23 mouse cellular contexts compared by ENCODE assay signal in the genomic region with DNA sequence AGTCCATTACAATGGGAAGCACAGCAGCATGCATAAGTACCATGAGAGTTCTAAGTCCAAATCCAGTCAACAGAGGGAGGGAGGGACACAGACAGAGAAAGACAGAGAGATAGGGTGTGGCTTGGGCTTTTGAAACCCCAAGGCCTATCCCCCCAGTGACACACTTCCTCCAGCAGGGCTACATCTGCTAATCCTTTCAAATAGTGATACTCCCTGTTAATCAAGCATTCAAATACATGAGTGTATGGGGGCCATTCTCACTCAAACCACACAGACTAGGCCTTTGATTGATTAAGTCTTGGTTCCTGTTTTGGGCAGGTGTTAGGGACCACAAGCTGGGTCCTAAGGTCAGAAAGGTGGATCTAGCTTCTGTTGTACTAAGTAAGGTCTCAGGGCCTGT. TPM values are rescaled to one million over a fixed set of nuclear protein-coding genes. Genes with fewer than 3 reads are reported as not detected.
A peak's percentile ranks its signal among the peaks of the same experiment; 100 is the strongest.
DNase-seq lines count a peak whose midpoint lies in the region; ATAC-seq and TF ChIP-seq lines count a peak whose summit lies in the region.
"Had no signal": no experiment of that assay in that cellular context is flagged by ENCODE, and none has a peak within 500 bp of the region (broad histone marks: within the 10 kb centered on the region; RNA-seq: fewer than 3 reads in every experiment).

No protein-coding gene starts in this region.

- peak overlapping the region; percentile 40 for H3K27ac ChIP-seq in CH12.LX (ENCODE audit: insufficient read depth, low read depth)
- no peak overlapping the region for H3K27ac ChIP-seq in forebrain, embryonic 12.5 days
- H3K27ac ChIP-seq: embryonic facial prominence, embryonic 15.5 days; heart, embryonic 13.5 days; hindbrain, embryonic 15.5 days; layer of hippocampus, adult 2 months; midbrain, embryonic 10.5 days; stomach, postnatal 0 days had no signal

- H3K4me1 ChIP-seq in CH12.LX (ENCODE audit: control insufficient read depth in 1 of 2, insufficient read depth in 2 of 2) = peaks cover 15 to 62% of the 10 kb centered on the region in 2 experiments
- H3K4me1 ChIP-seq in forebrain, embryonic 12.5 days = 0 out of 2 replicates have a peak, but pooled peaks cover 4% of the 10 kb centered on the region
- H3K4me1 ChIP-seq: embryonic facial prominence, embryonic 15.5 days had no signal

- no peaks in the 10 kb centered on the region for H3K27me3 ChIP-seq in CH12.LX (replicated peaks)
- H3K27me3 ChIP-seq in forebrain, embryonic 12.5 days = no peaks in the 10 kb centered on the region
- H3K27me3 ChIP-seq: embryonic facial prominence, embryonic 15.5 days; heart, embryonic 13.5 days; hindbrain, embryonic 15.5 days had no signal

- H3K9me3 ChIP-seq in CH12.LX (replicated peaks; ENCODE audit: low read length) = no peaks in the 10 kb centered on the region
- H3K9me3 ChIP-seq in forebrain, embryonic 12.5 days = no peaks in the 10 kb centered on the region
- H3K9me3 ChIP-seq: embryonic facial prominence, embryonic 15.5 days; heart, embryonic 13.5 days; hindbrain, embryonic 15.5 days; midbrain, embryonic 10.5 days had no signal

- TF ChIP-seq EP300 in CH12.LX (IDR thresholded peaks at IDR 0.05; ENCODE audit: low read length) = peak; percentile 90

- no peak for TF ChIP-seq CTCF in CH12.LX (conservative IDR thresholded peaks at IDR 0.05 in 1 of 2, IDR thresholded peaks at IDR 0.05 in 1 of 2; ENCODE audit: low read depth in 2 of 2, low read length in 2 of 2)

- no peak overlapping the region for H3K9ac ChIP-seq in CH12.LX (ENCODE audit: insufficient read depth, low read depth)
- no peak overlapping the region for H3K9ac ChIP-seq in forebrain, embryonic 12.5 days
- H3K9ac ChIP-seq: embryonic facial prominence, embryonic 15.5 days; forebrain, postnatal 0 days; heart, embryonic 13.5 days; hindbrain, embryonic 15.5 days; lung, embryonic 14.5 days had no signal

- no peak; the same call in 1 of the 2 replicates for TF ChIP-seq RAD21 in CH12.LX (IDR thresholded peaks at IDR 0.05; ENCODE audit: low read depth, low read length)

- no peak overlapping the region for H3K4me3 ChIP-seq in CH12.LX (replicated peaks in 1 of 3; ENCODE audit: low read depth in 2 of 3, low read length in 2 of 3, poor library complexity in 1 of 3)
- no peak overlapping the region for H3K4me3 ChIP-seq in forebrain, embryonic 12.5 days (replicated peaks)
- H3K4me3 ChIP-seq: embryonic facial prominence, embryonic 15.5 days; heart, embryonic 13.5 days; hindbrain, embryonic 15.5 days; layer of hippocampus, adult 2 months; midbrain, embryonic 10.5 days had no signal

- no peak overlapping the region for H3K4me2 ChIP-seq in CH12.LX (ENCODE audit: insufficient read depth, low read depth, poor library complexity, severe bottlenecking)
- H3K4me2 ChIP-seq in forebrain, embryonic 12.5 days = no peak overlapping the region
- H3K4me2 ChIP-seq: embryonic facial prominence, embryonic 15.5 days; heart, embryonic 13.5 days; hindbrain, embryonic 15.5 days; lung, embryonic 14.5 days had no signal

- H3K79me2 ChIP-seq in CH12.LX (replicated peaks; ENCODE audit: control insufficient read depth, extremely low read depth, insufficient read depth, poor library complexity, severe bottlenecking) = peaks cover 3% of the 10 kb centered on the region; the same call in 1 of the 2 replicates

- dilution Hi-C loops in CH12.LX (cut with MboI; ENCODE audit: extremely low pct_ligation_motif_present, extremely low pct_unique_long_range_greater_than_20kb, low sequenced_read_pairs) = no loop called here

- no peaks in the 10 kb centered on the region for H3K36me3 ChIP-seq in CH12.LX (replicated peaks in 1 of 2; ENCODE audit: control insufficient read depth in 1 of 2, insufficient read depth in 1 of 2, low read length in 1 of 2)
- no peaks in the 10 kb centered on the region for H3K36me3 ChIP-seq in forebrain, embryonic 12.5 days (replicated peaks)
- H3K36me3 ChIP-seq: embryonic facial prominence, embryonic 15.5 days; heart, embryonic 13.5 days; hindbrain, embryonic 15.5 days; midbrain, embryonic 10.5 days had no signal

- peak; percentile 92 for DNase-seq in A20 (ENCODE audit: low read depth, low spot score)
- peak; percentile 96 for DNase-seq in CH12.LX (ENCODE audit: extremely low read depth)
- DNase-seq in ZHBTc4 (ENCODE audit: low read depth, low spot score) = peak; percentile 86
- DNase-seq in left cerebral cortex, adult 8-10 months (ENCODE audit: low spot score in 2 of 2) = no peak
- DNase-seq in ovary, postnatal 14 days (ENCODE audit: low spot score) = no peak
- DNase-seq: adrenal gland, adult 8-10 months; cerebellum, adult 9-11 months; embryo, embryonic 11 days; forebrain, postnatal 0 days; kidney, adult 18-20 months; kidney, postnatal 10 days; left cerebral cortex, postnatal 4 days; lung, embryonic 14.5 days; lung, postnatal 36 days; thymus, postnatal 14 days had no signal

- no peak for TF ChIP-seq POLR2A in CH12.LX (IDR thresholded peaks at IDR 0.05; ENCODE audit: low read depth, low read length)

- ATAC-seq in megakaryocyte progenitor cell, adult 5-6 weeks (replicated peaks; ENCODE audit: poor library complexity) = peak; percentile 12; the same call in 1 of the 2 replicates
- ATAC-seq in forebrain, embryonic 12.5 days (ENCODE audit: low FRiP score) = no peak
- ATAC-seq: forebrain, postnatal 0 days had no signal

- in situ Hi-C loops in CH12.LX (cut with MboI; ENCODE audit: low pct_ligation_motif_present, low pct_unique_long_range_greater_than_20kb, low sequenced_read_pairs) = loop anchor here (10.0 kb wide), 1 partner anchor 116 kb away; no protein-coding TSS in a partner anchor

TF ChIP-seq in CH12.LX, 34 proteins besides CTCF, POLR2A, EP300 and RAD21:
- TF ChIP-seq POLR2AphosphoS2 (IDR thresholded peaks at IDR 0.05; ENCODE audit: low read depth, low read length) (no peak), GABPA (IDR thresholded peaks at IDR 0.05; ENCODE audit: insufficient replicate concordance, low read depth, low read length) (no peak), MEF2A (IDR thresholded peaks at IDR 0.05; ENCODE audit: borderline replicate concordance, low read depth, low read length) (peak; percentile 52; the same call in 1 of the 2 replicates), NRF1 (IDR thresholded peaks at IDR 0.05; ENCODE audit: low read depth, low read length) (no peak), USF1 (IDR thresholded peaks at IDR 0.05; ENCODE audit: low read depth, low read length) (no peak), NELFE (IDR thresholded peaks at IDR 0.05; ENCODE audit: low read depth, low read length) (no peak), JUN (IDR thresholded peaks at IDR 0.05; ENCODE audit: insufficient read depth, low read depth, low read length) (no peak), HCFC1 (IDR thresholded peaks at IDR 0.05; ENCODE audit: low read depth, low read length) (peak; percentile 52), ELF1 (IDR thresholded peaks at IDR 0.05; ENCODE audit: low read depth, low read length) (peak; percentile 23; the same call in 1 of the 2 replicates), ETS1 (conservative IDR thresholded peaks at IDR 0.05; ENCODE audit: low read depth, low read length) (peak; percentile 74), TBP (conservative IDR thresholded peaks at IDR 0.05; ENCODE audit: low read depth, low read length) (0 out of 2 replicates have a peak, but pooled peaks have one; percentile 47), MAX (IDR thresholded peaks at IDR 0.05; ENCODE audit: low read length) (no peak), SIN3A (IDR thresholded peaks at IDR 0.05; ENCODE audit: low read length) (no peak), ZKSCAN1 (IDR thresholded peaks at IDR 0.05; ENCODE audit: borderline replicate concordance, low read depth, low read length) (no peak), MAFK (IDR thresholded peaks at IDR 0.05; ENCODE audit: insufficient replicate concordance, low read length) (peak; percentile 75; the same call in 1 of the 2 replicates), USF2 (conservative IDR thresholded peaks at IDR 0.05; ENCODE audit: low read depth, low read length) (no peak), MYC (IDR thresholded peaks at IDR 0.05; ENCODE audit: low read depth, low read length) (no peak; the same call in 1 of the 2 replicates), CHD2 (IDR thresholded peaks at IDR 0.05; ENCODE audit: low read length) (no peak), BHLHE40 (IDR thresholded peaks at IDR 0.05; ENCODE audit: low read depth, low read length) (peak; percentile 79), ZC3H11A (IDR thresholded peaks at IDR 0.05; ENCODE audit: low read depth, low read length) (no peak), TCF12 (IDR thresholded peaks at IDR 0.05; ENCODE audit: low read depth, low read length) (peak; percentile 95), MAZ (IDR thresholded peaks at IDR 0.05; ENCODE audit: low read depth, low read length) (peak; percentile 93; the same call in 1 of the 2 replicates), PAX5 (IDR thresholded peaks at IDR 0.05; ENCODE audit: low read length) (no peak), E2F4 (IDR thresholded peaks at IDR 0.05; ENCODE audit: insufficient replicate concordance, low read depth, low read length) (no peak), IRF4 (IDR thresholded peaks at IDR 0.05; ENCODE audit: low read depth, low read length) (peak; percentile 90)

RNA-seq across cellular contexts. Expression of a gene that starts 4.5 kb away (rescaled TPM):
- total RNA-seq in CH12.LX (2012; rRNA removed) (32.1 and 32.8 TPM in 2 replicates), CH12.LX (2014; rRNA removed) (34.9 and 40.3 TPM in 2 replicates)
- polyA plus RNA-seq in CH12.LX (2012; ENCODE audit: insufficient read length, low read depth) = 40.1 and 49.4 TPM in 2 replicates
- 32.2 and 33.3 TPM in 2 replicates for total RNA-seq in megakaryocyte progenitor cell, adult 5-6 weeks (2015)
- total RNA-seq in megakaryocyte progenitor cell, adult 5-6 weeks (2017) = 34.7 and 36.3 TPM in 2 replicates
- total RNA-seq in left cerebral cortex, adult 8-10 months (2022) = 10 to 100 TPM; 45.4 to 56.2 (median 49.8) TPM
- polyA plus RNA-seq in forebrain, embryonic 12.5 days (2016; fragmentation: Nextera tagmentation; extraction: Ambion mirVana) = 54.7 and 57.7 TPM in 2 replicates

Comparison
In these comparisons a context has a peak if more than half of its experiments do, and no peak if none do; other contexts are left out.
1. DNase-seq: peak in A20 (single experiment), CH12.LX (single experiment) and ZHBTc4 (single experiment); none in left cerebral cortex, adult 8-10 months (0 of 2) and ovary, postnatal 14 days (single experiment).